Mouse (Mus musculus) midbrain, embryonic 15.5 days (tissue): ENCODE results near the gene Tirap. TPM values are rescaled to one million over a fixed set of nuclear protein-coding genes. Genes with fewer than 3 reads are reported as not detected.

Experiments used
- ATAC-seq: fragments of 200-750 bp; cut with Nextera tagmentation; replicated peaks from 2 replicates; pipeline ENCODE4 v1.8.0; 2017; ENCODE audit warnings: moderate TSS enrichment
- H3K27ac ChIP-seq: fragments of 300-500 bp; sonication (generic); 2 replicates; pipeline ENCODE4 v1.5.1; 2015; ENCODE audit warnings: mild to moderate bottlenecking, inconsistent platforms
- H3K27me3 ChIP-seq: fragments of 300-500 bp; sonication (generic); replicated peaks from 2 replicates; pipeline ENCODE4 v1.6.1; 2015; ENCODE audit warnings: inconsistent platforms
- H3K36me3 ChIP-seq: fragments of 300-500 bp; sonication (generic); replicated peaks from 2 replicates; pipeline ENCODE4 v1.6.1; 2015; ENCODE audit warnings: inconsistent platforms
- H3K4me1 ChIP-seq: fragments of 300-500 bp; sonication (generic); 2 replicates; pipeline ENCODE4 v1.6.1; 2015; ENCODE audit warnings: inconsistent platforms
- H3K4me2 ChIP-seq: fragments of 300-500 bp; sonication (generic); 2 replicates; pipeline ENCODE4 v1.6.1; 2015; ENCODE audit warnings: inconsistent platforms, mild to moderate bottlenecking, moderate library complexity
- H3K4me3 ChIP-seq: fragments of 300-500 bp; sonication (generic); 2 replicates; pipeline ENCODE4 v1.5.1; 2015; ENCODE audit warnings: mild to moderate bottlenecking, inconsistent platforms
- H3K9ac ChIP-seq: fragments of 300-500 bp; sonication (generic); 2 replicates; pipeline ENCODE4 v1.6.1; 2015; ENCODE audit warnings: mild to moderate bottlenecking, inconsistent platforms
- H3K9me3 ChIP-seq: fragments of 300-500 bp; sonication (generic); 2 replicates; pipeline ENCODE4 v1.6.1; 2016; ENCODE audit warnings: inconsistent platforms
- WGBS: fragments of 180-500 bp; shearing (Covaris S2); methylation state at CpG from one replicate; pipeline ENCODE4 v1.1.7; 2015; ENCODE audit warnings: mixed read lengths; 5-methylcytosine and 5-hydroxymethylcytosine counted together
- polyA plus RNA-seq: library from polyadenylated mRNA; unstranded; fragments of >200 nt; fragmentation: Nextera tagmentation; extraction: Ambion mirVana; gene quantifications from 2 replicates; pipeline ENCODE4 v1.2.1, GENCODE M21; 2015

Gene Tirap
- polyA plus RNA-seq: 4.4 and 5.3 TPM in 2 replicates

DNA sequence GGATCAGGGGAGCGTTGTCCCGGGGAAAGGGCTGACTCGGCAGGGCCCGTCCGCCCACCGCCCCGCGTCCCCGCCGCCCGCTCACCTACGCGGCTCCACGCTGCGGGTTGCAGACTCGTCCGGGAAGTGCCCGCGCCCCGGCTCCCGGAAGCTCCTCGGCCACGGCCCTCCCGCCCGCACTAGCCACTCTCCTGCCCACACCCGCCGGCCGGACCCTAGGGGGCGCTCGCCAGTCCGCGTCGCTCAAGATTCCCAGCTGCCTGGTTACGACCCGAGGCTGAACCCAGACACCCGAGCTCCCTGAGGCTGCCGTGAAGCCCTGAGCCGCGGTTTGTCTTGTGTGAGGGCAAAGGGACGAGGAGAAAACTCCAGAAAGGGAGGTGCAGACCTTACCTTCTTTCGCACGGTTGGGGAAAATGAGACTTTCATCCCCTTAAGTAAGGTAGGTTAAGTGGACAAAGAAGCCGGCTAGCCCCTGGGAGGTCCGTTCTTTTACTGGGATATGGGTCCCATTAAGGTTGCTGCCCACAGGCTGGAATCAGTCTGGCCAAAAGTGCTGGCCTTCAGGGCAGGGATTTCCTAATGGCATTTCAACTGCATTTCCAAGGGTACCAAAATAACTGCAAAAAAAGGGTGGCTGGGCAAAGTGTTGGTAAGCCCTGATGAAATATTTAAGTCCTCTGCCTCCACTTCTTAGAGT is at the start of gene Tirap, which contains the start of gene Srpr:
Gene Tirap, minus strand, starts transcription at position 520 of the 700 bp plus-strand sequence.
Gene Srpr, plus strand, starts transcription at position 404 of the 700 bp plus-strand sequence.
- Histone ChIP-seq H3K4me3 (peak within 1 kb of the TSS; percentile 44), H3K9ac (peak within 1 kb of the TSS; percentile 31), H3K27ac (no peak within 1 kb of the TSS), H3K9me3 (no peaks in the 10 kb centered on the region), H3K27me3 (no peaks in the 10 kb centered on the region), H3K4me2 (peak within 1 kb of the TSS; percentile 63), H3K36me3 (no peaks in the 10 kb centered on the region), H3K4me1 (peaks cover 10% of the 10 kb centered on the region)
- peak; percentile 90 for ATAC-seq
- WGBS: 0% methylated on average over 44 of the region's 44 CpGs

DNA sequence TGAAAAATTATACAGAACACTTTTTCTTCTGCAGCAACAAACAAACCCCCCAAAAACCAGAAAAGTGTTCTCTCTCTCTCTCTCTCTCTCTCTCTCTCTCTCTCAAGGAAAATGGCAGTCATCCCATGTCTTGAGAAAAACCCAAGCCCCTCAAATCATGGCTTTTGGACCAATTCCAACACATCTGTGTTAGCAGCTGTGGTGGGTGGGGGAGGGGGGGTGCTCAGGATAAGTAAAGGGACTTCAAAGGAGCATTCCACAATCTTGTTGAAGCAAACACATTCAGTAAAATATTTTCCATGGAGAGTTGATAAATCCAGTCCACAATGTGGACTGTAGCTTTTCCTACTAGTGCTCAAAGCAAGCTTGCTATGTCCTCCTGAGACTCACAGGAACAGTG is 49.4 kb upstream of the Tirap start:
- ATAC-seq: no peak
- H3K4me2 ChIP-seq: no peak overlapping the region
- H3K27ac ChIP-seq: no peak overlapping the region
- no peak overlapping the region for H3K4me3 ChIP-seq
- no peaks in the 10 kb centered on the region for H3K9me3 ChIP-seq
- no peaks in the 10 kb centered on the region for H3K4me1 ChIP-seq
- no peaks in the 10 kb centered on the region for H3K36me3 ChIP-seq
- H3K27me3 ChIP-seq: no peaks in the 10 kb centered on the region
- H3K9ac ChIP-seq: no peak overlapping the region

DNA sequence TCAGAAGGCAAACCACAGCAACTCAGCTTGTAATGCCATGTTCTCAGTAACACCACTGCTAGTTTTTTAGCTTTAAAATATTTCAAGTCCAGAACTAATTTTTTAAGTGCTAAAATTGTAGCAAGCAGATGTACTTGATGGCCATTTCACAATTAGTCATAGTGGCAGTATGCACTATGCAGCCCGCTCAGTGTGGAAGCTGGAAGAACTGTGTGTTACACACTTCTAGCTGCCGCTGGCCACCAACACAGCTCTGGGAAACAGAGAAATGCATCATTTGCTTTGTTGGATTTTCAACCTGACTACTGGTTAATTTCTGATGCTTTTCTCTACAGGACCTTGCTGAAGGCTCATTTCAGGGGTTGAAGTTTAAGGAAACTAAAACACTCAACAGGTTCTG is 47.3 kb upstream of the Tirap start:
- Histone ChIP-seq H3K4me1 (no peaks in the 10 kb centered on the region), H3K27ac (no peak overlapping the region), H3K36me3 (no peaks in the 10 kb centered on the region), H3K9me3 (no peaks in the 10 kb centered on the region), H3K27me3 (no peaks in the 10 kb centered on the region), H3K4me3 (no peak overlapping the region), H3K9ac (no peak overlapping the region), H3K4me2 (no peak overlapping the region)
- ATAC-seq: no peak
- 96% methylated on average over 2 of the region's 2 CpGs for WGBS

DNA sequence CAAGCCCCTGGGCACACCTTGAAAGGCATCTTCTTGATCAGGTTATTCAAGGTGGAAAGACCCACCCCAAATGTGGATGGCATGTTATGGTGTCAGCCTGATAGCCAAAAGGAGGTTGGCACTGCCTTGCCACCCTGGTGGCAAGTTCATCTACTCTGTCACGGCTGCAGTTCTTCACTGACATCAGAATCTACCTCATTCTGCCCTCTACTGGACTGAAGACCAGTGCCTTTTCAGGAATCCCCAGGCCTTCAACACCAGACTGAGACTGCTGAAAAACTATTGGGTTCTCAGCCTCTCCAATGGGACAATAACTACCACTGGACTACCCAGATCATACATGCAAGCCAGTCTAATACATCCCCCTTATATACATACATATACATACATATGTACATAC is 39.6 kb upstream of the Tirap start:
- Histone ChIP-seq H3K4me1 (no peaks in the 10 kb centered on the region), H3K9me3 (no peaks in the 10 kb centered on the region), H3K9ac (no peak overlapping the region), H3K27me3 (no peaks in the 10 kb centered on the region), H3K36me3 (no peaks in the 10 kb centered on the region), H3K27ac (no peak overlapping the region), H3K4me2 (no peak overlapping the region), H3K4me3 (no peak overlapping the region)
- 67% methylated on average over 1 of the region's 1 CpGs for WGBS
- no peak for ATAC-seq

DNA sequence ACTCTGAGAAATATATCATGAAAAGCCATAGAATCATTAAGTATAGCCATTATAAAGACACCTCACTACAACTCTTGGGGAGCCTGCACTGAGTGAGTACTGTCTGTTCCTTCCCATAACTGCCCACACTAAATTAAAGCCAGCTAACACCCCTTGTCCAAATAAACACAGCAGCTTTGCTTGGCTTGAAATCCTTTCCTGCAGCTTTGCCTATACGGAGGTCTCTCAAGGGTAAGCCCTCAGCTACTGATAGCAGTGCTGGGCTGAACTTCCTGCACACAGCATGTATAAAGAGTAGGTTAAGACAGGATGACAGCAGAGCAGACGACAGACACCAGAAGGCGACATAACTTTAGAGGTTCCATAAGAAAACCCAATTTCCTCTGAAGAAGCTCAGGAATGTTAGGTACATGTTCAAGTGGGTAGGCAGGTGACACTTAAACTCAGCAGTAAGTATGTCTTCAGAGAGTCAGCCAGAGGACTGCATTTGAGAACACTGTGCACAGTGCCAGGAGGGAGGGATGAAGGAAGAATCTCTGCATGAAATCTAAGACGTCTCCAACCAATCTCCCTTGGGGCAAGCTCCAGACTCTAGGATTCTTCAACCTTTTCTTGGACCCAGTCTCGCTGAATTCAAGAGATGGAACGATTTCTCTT is 39.0 kb upstream of the Tirap start:
- WGBS: 81% methylated on average over 6 of the region's 6 CpGs
- Histone ChIP-seq H3K9me3 (no peaks in the 10 kb centered on the region), H3K36me3 (0 out of 2 replicates have a peak, but pooled peaks cover 5% of the 10 kb centered on the region), H3K27ac (no peak overlapping the region), H3K9ac (no peak overlapping the region), H3K4me3 (no peak overlapping the region), H3K4me2 (no peak overlapping the region), H3K27me3 (no peaks in the 10 kb centered on the region), H3K4me1 (no peaks in the 10 kb centered on the region)
- no peak for ATAC-seq

DNA sequence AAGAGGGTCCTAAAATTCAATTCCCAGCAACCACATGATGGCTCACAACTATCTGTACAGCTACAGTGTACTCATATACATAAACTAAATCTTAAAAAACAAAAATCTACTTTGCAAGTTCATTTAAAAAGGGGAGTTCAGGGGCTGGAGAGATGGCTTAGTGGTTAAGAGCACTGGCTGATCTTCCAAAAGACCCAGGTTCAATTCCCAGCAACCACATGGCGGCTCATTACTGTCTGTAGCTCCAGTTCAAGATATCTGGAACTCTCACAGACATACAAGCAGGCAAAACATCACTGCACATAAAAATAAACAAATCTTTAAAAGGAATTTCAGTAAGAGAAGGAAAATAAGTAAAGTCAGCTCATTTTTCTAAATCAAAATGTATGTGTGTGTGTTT is 38.3 kb upstream of the Tirap start:
- H3K9me3 ChIP-seq: no peaks in the 10 kb centered on the region
- H3K4me1 ChIP-seq: no peaks in the 10 kb centered on the region
- H3K27ac ChIP-seq: no peak overlapping the region
- no peaks in the 10 kb centered on the region for H3K27me3 ChIP-seq
- no peak overlapping the region for H3K4me2 ChIP-seq
- H3K4me3 ChIP-seq: no peak overlapping the region
- no peak for ATAC-seq
- 91% methylated on average over 1 of the region's 1 CpGs for WGBS
- H3K9ac ChIP-seq: no peak overlapping the region
- 0 out of 2 replicates have a peak, but pooled peaks cover 8% of the 10 kb centered on the region for H3K36me3 ChIP-seq

DNA sequence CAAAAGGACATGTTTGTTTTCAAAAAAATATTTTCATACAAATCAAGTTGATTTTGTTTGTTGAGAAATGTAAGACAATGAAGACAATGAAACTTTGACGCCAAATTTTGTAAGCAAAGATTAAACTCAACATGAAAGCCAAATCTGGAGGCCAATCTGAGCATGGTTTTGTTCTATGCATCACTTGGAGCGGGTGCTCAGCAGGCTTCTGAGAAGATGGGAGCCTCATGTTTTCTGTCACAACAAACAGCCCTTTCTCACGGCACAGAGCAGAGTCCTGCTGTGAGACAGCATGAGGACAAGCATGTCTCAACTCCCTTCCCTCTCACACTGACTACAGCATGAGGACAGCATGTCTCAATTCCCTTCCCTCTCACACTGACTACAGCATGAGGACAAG is 35.9 kb upstream of the Tirap start:
- no peak overlapping the region for H3K27ac ChIP-seq
- H3K9ac ChIP-seq: no peak overlapping the region
- 0 out of 2 replicates have a peak, but pooled peaks cover 12% of the 10 kb centered on the region for H3K36me3 ChIP-seq
- 56% methylated on average over 3 of the region's 3 CpGs for WGBS
- H3K4me3 ChIP-seq: no peak overlapping the region
- no peaks in the 10 kb centered on the region for H3K27me3 ChIP-seq
- no peaks in the 10 kb centered on the region for H3K4me1 ChIP-seq
- H3K9me3 ChIP-seq: no peaks in the 10 kb centered on the region
- no peak for ATAC-seq
- no peak overlapping the region for H3K4me2 ChIP-seq

DNA sequence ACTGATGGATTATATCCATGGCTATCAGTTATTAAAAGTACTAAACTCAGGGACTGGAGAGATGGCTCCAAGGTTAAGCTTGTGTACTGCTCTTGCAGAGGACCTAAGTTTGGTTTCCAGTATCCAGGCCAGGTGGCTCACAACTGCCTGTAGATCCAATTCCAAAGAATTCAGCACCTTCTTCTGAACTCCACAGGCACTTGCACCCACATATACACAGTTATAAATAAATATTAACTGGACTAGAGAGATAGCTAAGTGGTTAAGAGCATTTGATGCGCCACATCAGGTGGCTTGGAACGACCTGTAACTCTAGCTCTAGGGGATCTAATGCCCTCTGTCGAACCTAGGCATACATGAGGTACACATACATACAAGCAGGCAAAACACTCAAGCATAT is 28.6 kb upstream of the Tirap start:
- peaks cover 16% of the 10 kb centered on the region; the same call in 1 of the 2 replicates for H3K36me3 ChIP-seq
- no peak for ATAC-seq

DNA sequence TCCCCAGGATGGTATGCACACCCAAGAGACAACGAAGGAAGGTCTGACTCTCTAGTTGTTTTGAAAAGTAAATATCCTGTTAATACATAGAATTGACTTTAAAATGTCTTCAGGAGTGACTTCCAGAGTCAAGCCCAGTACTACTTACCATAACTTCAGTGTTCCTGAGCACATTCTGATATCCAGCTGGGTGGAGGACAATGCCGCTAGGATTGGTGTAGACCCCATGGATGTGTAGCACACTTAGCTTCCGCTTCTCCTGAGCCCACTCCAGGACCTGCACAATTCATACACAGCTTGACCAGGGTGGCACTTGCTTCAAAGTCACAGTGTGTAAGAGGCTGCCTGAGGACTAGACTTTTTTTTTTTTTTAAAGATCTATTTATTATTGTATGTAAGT is 23.4 kb upstream of the Tirap start:
- H3K27me3 ChIP-seq: no peaks in the 10 kb centered on the region
- H3K4me3 ChIP-seq: no peak overlapping the region
- no peak for ATAC-seq
- H3K36me3 ChIP-seq: peaks cover 27% of the 10 kb centered on the region
- no peaks in the 10 kb centered on the region for H3K9me3 ChIP-seq
- H3K9ac ChIP-seq: no peak overlapping the region
- no peak overlapping the region for H3K4me2 ChIP-seq
- 92% methylated on average over 3 of the region's 3 CpGs for WGBS
- H3K4me1 ChIP-seq: no peaks in the 10 kb centered on the region
- H3K27ac ChIP-seq: no peak overlapping the region

More for the DNA sequence above, 28.6 kb upstream of the Tirap start:
- Histone ChIP-seq H3K9me3 (no peaks in the 10 kb centered on the region), H3K4me1 (no peaks in the 10 kb centered on the region), H3K9ac (no peak overlapping the region), H3K4me2 (no peak overlapping the region), H3K27ac (no peak overlapping the region), H3K27me3 (no peaks in the 10 kb centered on the region), H3K4me3 (no peak overlapping the region)
- WGBS: 92% methylated on average over 3 of the region's 3 CpGs

DNA sequence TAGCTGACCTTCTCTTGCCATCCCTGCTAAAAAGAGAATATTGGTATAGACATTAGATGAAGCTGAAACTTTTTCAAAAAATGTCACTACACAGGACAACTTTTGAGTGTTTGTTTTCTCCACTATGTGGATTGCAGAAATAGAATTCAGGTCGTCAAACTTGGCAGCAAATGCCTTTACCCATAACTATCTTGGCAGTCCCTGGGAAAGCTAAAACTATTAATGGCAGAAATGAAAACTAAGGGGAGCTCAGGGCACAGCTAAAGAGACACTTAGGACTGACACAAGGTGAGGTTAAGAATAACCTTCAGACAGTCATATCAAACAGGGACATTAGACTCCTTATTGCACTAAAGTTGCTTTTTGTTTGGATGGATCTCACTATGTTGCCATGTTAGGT is 17.9 kb upstream of the Tirap start:
- no peak overlapping the region for H3K27ac ChIP-seq
- H3K27me3 ChIP-seq: no peaks in the 10 kb centered on the region
- H3K36me3 ChIP-seq: peaks cover 57% of the 10 kb centered on the region
- no peak overlapping the region for H3K4me3 ChIP-seq
- WGBS: 84% methylated on average over 1 of the region's 1 CpGs
- no peak for ATAC-seq
- H3K9ac ChIP-seq: no peak overlapping the region
- H3K9me3 ChIP-seq: no peaks in the 10 kb centered on the region
- H3K4me2 ChIP-seq: no peak overlapping the region
- H3K4me1 ChIP-seq: no peaks in the 10 kb centered on the region

DNA sequence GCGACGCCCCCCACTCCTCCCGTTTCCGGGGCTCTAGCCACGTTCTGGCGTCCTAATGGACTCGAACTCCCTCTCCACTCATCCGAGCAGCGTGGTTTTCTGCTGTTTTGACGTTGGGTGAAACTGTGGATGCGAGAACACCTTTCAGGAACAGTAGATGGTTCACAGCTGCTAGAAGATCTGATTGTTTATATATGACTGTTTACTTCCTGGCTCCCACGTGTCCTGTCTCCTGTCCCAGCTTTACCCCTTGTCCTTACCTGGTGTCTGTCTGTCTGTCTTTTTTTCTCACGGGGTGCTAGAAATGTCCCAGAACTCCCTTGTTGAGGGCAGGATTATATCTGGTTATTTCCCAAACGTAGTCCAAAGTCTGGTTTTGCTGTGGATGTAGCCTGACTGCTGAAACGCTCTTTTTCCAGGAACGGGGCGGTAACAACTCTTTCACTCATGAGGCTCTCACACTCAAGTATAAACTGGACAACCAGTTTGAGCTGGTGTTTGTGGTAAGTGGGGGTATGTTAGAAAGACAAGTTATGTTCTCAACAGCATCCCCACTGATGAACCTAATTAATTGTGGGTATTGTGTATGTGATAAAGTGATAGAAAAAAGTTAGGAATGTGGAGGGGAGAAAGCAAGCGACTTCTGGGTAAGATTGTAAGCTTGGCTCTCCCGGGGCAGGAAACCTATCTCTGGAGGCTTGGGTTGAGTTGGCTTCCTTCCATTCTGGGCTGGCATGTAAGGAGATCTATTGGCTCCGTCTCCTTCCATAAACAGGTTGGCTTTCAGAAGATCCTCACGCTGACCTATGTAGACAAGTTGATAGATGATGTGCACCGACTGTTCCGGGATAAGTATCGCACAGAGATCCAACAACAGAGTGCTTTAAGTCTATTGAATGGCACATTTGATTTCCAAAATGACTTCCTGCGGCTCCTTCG is 11.8 kb upstream of the Tirap start:
- peak overlapping the region; percentile 79 for H3K4me3 ChIP-seq
- H3K9ac ChIP-seq: peak overlapping the region; percentile 70
- H3K4me2 ChIP-seq: peak overlapping the region; percentile 77
- peak overlapping the region; percentile 96; the same call in 1 of the 2 replicates for H3K27ac ChIP-seq
- no peaks in the 10 kb centered on the region for H3K9me3 ChIP-seq
- ATAC-seq: no peak
- no peaks in the 10 kb centered on the region for H3K27me3 ChIP-seq
- H3K36me3 ChIP-seq: peaks cover 40% of the 10 kb centered on the region
- peaks cover 19% of the 10 kb centered on the region for H3K4me1 ChIP-seq
- 36% methylated on average over 26 of the region's 26 CpGs for WGBS
